Mouse (Mus musculus): Measurements from ENCODE around the gene Proser3. TPM values are rescaled to one million over a fixed set of nuclear protein-coding genes. Genes with fewer than 3 reads are reported as not detected.
A peak's percentile ranks its signal among the peaks of the same experiment; 100 is the strongest.

Proser3 gene
- total RNA-seq (2014; rRNA removed) (13.1 and 14.0 TPM in 2 replicates), polyA plus RNA-seq (2015; fragmentation: Nextera tagmentation; extraction: Ambion mirVana) (3.0 and 3.1 TPM in 2 replicates)

- Histone ChIP-seq H3K36me3 (ENCODE audit: insufficient read depth, low read length) (peaks cover 24% of the 10 kb centered on the region), H3K9ac (replicated peaks; ENCODE audit: low read length) (peak within 1 kb of the TSS; percentile 63), H3K4me1 (ENCODE audit: insufficient read depth, low read length) (peaks cover 13% of the 10 kb centered on the region; the same call in 1 of the 2 replicates), H3K27ac (peak within 1 kb of the TSS; percentile 96), H3K27me3 (ENCODE audit: insufficient read depth, low read length) (no peaks in the 10 kb centered on the region), H3K9me3 (ENCODE audit: low read length) (no peaks in the 10 kb centered on the region), H3K4me3 (ENCODE audit: low read length) (peak within 1 kb of the TSS; percentile 65), H3K4me2 (ENCODE audit: low read depth, low read length) (peak within 1 kb of the TSS; percentile 97)
- peak; percentile 34; the same call in 1 of the 2 replicates for TF ChIP-seq CTCF (IDR thresholded peaks at IDR 0.05; ENCODE audit: low read depth)
- ATAC-seq (peak; percentile 95), DNase-seq (ENCODE audit: low spot score) (peak; percentile 99)
- under 1% methylated on average over 44 of the region's 44 CpGs for WGBS
Measured at GRCm38 (mm10) chr7:30552102-30553020, at the start of gene Proser3, which contains the start of gene Hspb6. Proser3 (minus strand) TSS chr7:30552299. Hspb6 (plus strand) TSS chr7:30552178.

GRCm38 (mm10) chr7:30600651-30601050 is 48.6 kb upstream of the Proser3 start:
- H3K36me3 ChIP-seq (ENCODE audit: insufficient read depth, low read length): no peaks in the 10 kb centered on the region
- DNase-seq (ENCODE audit: low spot score) (no peak), ATAC-seq (no peak)
- H3K27ac ChIP-seq: no peak overlapping the region
- no peaks in the 10 kb centered on the region; the same call in 1 of the 2 replicates for H3K4me1 ChIP-seq (ENCODE audit: insufficient read depth, low read length)
- no peak for TF ChIP-seq CTCF (IDR thresholded peaks at IDR 0.05; ENCODE audit: low read depth)
- no peaks in the 10 kb centered on the region for H3K27me3 ChIP-seq (ENCODE audit: insufficient read depth, low read length)
- H3K9ac ChIP-seq (replicated peaks; ENCODE audit: low read length): no peak overlapping the region
- H3K4me2 ChIP-seq (ENCODE audit: low read depth, low read length): peak overlapping the region; percentile 40; the same call in 1 of the 2 replicates
- 65% methylated on average over 7 of the region's 7 CpGs for WGBS
- no peak overlapping the region for H3K4me3 ChIP-seq (ENCODE audit: low read length)
- no peaks in the 10 kb centered on the region for H3K9me3 ChIP-seq (ENCODE audit: low read length)

- no peak overlapping the region for H3K4me3 ChIP-seq (ENCODE audit: low read length)
- 2% methylated on average over 16 of the region's 16 CpGs for WGBS
- H3K27me3 ChIP-seq (ENCODE audit: insufficient read depth, low read length): no peaks in the 10 kb centered on the region
- H3K36me3 ChIP-seq (ENCODE audit: insufficient read depth, low read length): no peaks in the 10 kb centered on the region
- no peaks in the 10 kb centered on the region for H3K9me3 ChIP-seq (ENCODE audit: low read length)
- H3K9ac ChIP-seq (replicated peaks; ENCODE audit: low read length): no peak overlapping the region
- no peak overlapping the region for H3K27ac ChIP-seq
- H3K4me1 ChIP-seq (ENCODE audit: insufficient read depth, low read length): no peaks in the 10 kb centered on the region; the same call in 1 of the 2 replicates
- TF ChIP-seq CTCF (IDR thresholded peaks at IDR 0.05; ENCODE audit: low read depth): no peak
- ATAC-seq: peak; percentile 97
- DNase-seq (ENCODE audit: low spot score): peak; percentile 97
- peak overlapping the region; percentile 40 for H3K4me2 ChIP-seq (ENCODE audit: low read depth, low read length)
Measured at GRCm38 (mm10) chr7:30599933-30600353, 47.8 kb upstream of the Proser3 start.

- no peaks in the 10 kb centered on the region for H3K9me3 ChIP-seq (ENCODE audit: low read length)
- TF ChIP-seq CTCF (IDR thresholded peaks at IDR 0.05; ENCODE audit: low read depth): no peak
- no peaks in the 10 kb centered on the region for H3K27me3 ChIP-seq (ENCODE audit: insufficient read depth, low read length)
- peak within 1 kb of the TSS; percentile 40 for H3K4me2 ChIP-seq (ENCODE audit: low read depth, low read length)
- no peaks in the 10 kb centered on the region for H3K36me3 ChIP-seq (ENCODE audit: insufficient read depth, low read length)
- H3K9ac ChIP-seq (replicated peaks; ENCODE audit: low read length): no peak within 1 kb of the TSS
- DNase-seq (ENCODE audit: low spot score) (no peak), ATAC-seq (no peak)
- H3K27ac ChIP-seq: no peak within 1 kb of the TSS
- no peak within 1 kb of the TSS for H3K4me3 ChIP-seq (ENCODE audit: low read length)
- H3K4me1 ChIP-seq (ENCODE audit: insufficient read depth, low read length): no peaks in the 10 kb centered on the region; the same call in 1 of the 2 replicates
- WGBS: 92% methylated on average over 12 of the region's 12 CpGs
Measured at GRCm38 (mm10) chr7:30598786-30599185, 46.7 kb upstream of the Proser3 start, which contains the start of gene Zbtb32. Zbtb32 (minus strand) TSS chr7:30598909.

- Histone ChIP-seq H3K9me3 (ENCODE audit: low read length) (no peaks in the 10 kb centered on the region), H3K27me3 (ENCODE audit: insufficient read depth, low read length) (no peaks in the 10 kb centered on the region), H3K36me3 (ENCODE audit: insufficient read depth, low read length) (no peaks in the 10 kb centered on the region), H3K4me3 (ENCODE audit: low read length) (no peak overlapping the region), H3K4me2 (ENCODE audit: low read depth, low read length) (no peak overlapping the region), H3K4me1 (ENCODE audit: insufficient read depth, low read length) (no peaks in the 10 kb centered on the region; the same call in 1 of the 2 replicates), H3K27ac (no peak overlapping the region), H3K9ac (replicated peaks; ENCODE audit: low read length) (no peak overlapping the region)
- DNase-seq (ENCODE audit: low spot score) (no peak), ATAC-seq (no peak)
- no peak for TF ChIP-seq CTCF (IDR thresholded peaks at IDR 0.05; ENCODE audit: low read depth)
- WGBS: 74% methylated on average over 5 of the region's 5 CpGs
Measured at GRCm38 (mm10) chr7:30596811-30597210, 44.7 kb upstream of the Proser3 start.

- Histone ChIP-seq H3K36me3 (ENCODE audit: insufficient read depth, low read length) (no peaks in the 10 kb centered on the region), H3K4me3 (ENCODE audit: low read length) (no peak overlapping the region), H3K4me1 (ENCODE audit: insufficient read depth, low read length) (no peaks in the 10 kb centered on the region; the same call in 1 of the 2 replicates), H3K27me3 (ENCODE audit: insufficient read depth, low read length) (no peaks in the 10 kb centered on the region), H3K27ac (no peak overlapping the region), H3K9me3 (ENCODE audit: low read length) (no peaks in the 10 kb centered on the region), H3K9ac (replicated peaks; ENCODE audit: low read length) (no peak overlapping the region), H3K4me2 (ENCODE audit: low read depth, low read length) (no peak overlapping the region)
- no peak for TF ChIP-seq CTCF (IDR thresholded peaks at IDR 0.05; ENCODE audit: low read depth)
- ATAC-seq (no peak), DNase-seq (ENCODE audit: low spot score) (no peak)
- 83% methylated on average over 5 of the region's 5 CpGs for WGBS
Measured at GRCm38 (mm10) chr7:30596093-30596492, 44.0 kb upstream of the Proser3 start.
